Mouse (Mus musculus): ENCODE results near the gene Rp9.

DNA sequence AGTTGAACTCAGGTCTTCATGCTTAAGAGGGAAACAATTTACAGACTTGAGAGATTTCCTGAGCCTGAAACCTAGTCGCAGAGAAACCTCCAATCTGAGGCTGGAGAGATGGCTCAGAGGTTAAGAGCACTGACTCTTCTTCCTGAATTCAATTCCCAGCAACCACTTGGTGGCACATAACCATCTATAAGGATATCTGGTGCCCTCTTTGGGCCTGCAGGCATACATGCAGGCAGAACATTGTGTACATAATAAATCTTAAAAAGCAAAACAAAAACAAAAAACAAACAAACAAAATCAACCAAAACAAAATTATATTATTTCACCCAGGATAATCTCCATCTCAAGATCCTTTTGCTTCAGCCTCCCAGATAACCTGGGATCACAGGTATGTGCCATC lies 30.7 kb downstream of the Rp9 start:
- TF ChIP-seq CTCF (IDR thresholded peaks at IDR 0.05; ENCODE audit: borderline replicate concordance, control insufficient read depth, extremely low read depth, insufficient read depth, low read length, poor library complexity), result no peak
- TF ChIP-seq POLR2A (IDR thresholded peaks at IDR 0.05; ENCODE audit: control insufficient read depth, extremely low read depth, insufficient read depth, low read length, poor library complexity), result no peak

Data from thymus, adult 2 months (tissue).